8 mouse cellular contexts compared by ENCODE assay signal in the genomic region with DNA sequence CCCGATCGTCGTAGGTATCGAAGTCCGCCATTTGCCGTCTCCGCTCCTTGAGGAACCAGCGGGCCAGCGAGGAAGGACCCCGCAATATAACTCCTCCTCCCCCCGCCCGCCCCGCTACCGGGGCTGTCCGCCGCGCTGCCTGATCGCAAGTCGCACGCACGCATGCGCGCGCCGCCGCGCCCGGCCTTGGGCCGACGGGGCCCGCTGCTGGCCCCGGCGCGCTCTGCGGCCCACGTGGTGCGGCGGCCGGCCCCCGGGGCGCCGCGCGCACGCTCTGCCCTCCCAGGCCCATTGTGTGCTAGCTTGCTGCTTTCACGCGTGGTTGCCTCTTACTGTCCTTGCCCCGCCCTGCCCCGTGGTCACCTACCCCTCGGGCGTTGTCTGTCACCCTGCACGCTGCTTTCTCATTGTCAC. TPM values are rescaled to one million over a fixed set of nuclear protein-coding genes. Genes with fewer than 3 reads are reported as not detected.
A peak's percentile ranks its signal among the peaks of the same experiment; 100 is the strongest.
DNase-seq lines count a peak whose midpoint lies in the region; ATAC-seq and TF ChIP-seq lines count a peak whose summit lies in the region.

Gene Eif4h, minus strand, starts transcription at position 222 of the 414 bp plus-strand sequence.

- no peak for TF ChIP-seq CTCF in kidney, postnatal 0 days (IDR thresholded peaks at IDR 0.05; ENCODE audit: low read depth)

- ATAC-seq in erythroid progenitor cell, adult 5-6 weeks (replicated peaks; ENCODE audit: low FRiP score, poor library complexity, severe bottlenecking) = peak; percentile 90
- ATAC-seq in heart, embryonic 12.5 days (ENCODE audit: insufficient number of reproducible peaks, low FRiP score) = peak; percentile 92
- peak; percentile 96 for ATAC-seq in kidney, postnatal 0 days (replicated peaks; ENCODE audit: low FRiP score, low read depth)
- peak; percentile 90 for ATAC-seq in liver, embryonic 11.5 days (replicated peaks; ENCODE audit: low FRiP score)
- peak; percentile 94 for ATAC-seq in stomach, embryonic 14.5 days (ENCODE audit: insufficient number of reproducible peaks, insufficient read depth, low FRiP score, low read depth)

- DNase-seq in CD4-positive helper T cell, adult 2 months (ENCODE audit: low read depth, low spot score) = peak; percentile 97
- DNase-seq in brain, embryonic 18.5 days (ENCODE audit: low read depth, low spot score) = peak; percentile 90
- DNase-seq in kidney, postnatal 0 days (ENCODE audit: low spot score) = peak; percentile 96
- peak; percentile 96 for DNase-seq in liver, embryonic 11.5 days (ENCODE audit: low spot score)
- peak; percentile 98 for DNase-seq in naive thymus-derived CD4-positive, alpha-beta T cell, adult 2 months (ENCODE audit: low read depth)

- H3K4me1 ChIP-seq in heart, embryonic 12.5 days (replicated peaks) = peaks cover 10% of the 10 kb centered on the region
- peaks cover 4% of the 10 kb centered on the region; the same call in 1 of the 2 replicates for H3K4me1 ChIP-seq in kidney, postnatal 0 days (replicated peaks; ENCODE audit: insufficient read depth, low read length)
- peaks cover 12% of the 10 kb centered on the region for H3K4me1 ChIP-seq in liver, embryonic 11.5 days (replicated peaks; ENCODE audit: control insufficient read depth, insufficient read depth, low read length)
- peaks cover 7% of the 10 kb centered on the region; the same call in 1 of the 2 replicates for H3K4me1 ChIP-seq in stomach, embryonic 14.5 days (ENCODE audit: control insufficient read depth, insufficient read depth, low read length)

- H3K4me2 ChIP-seq in heart, embryonic 12.5 days = peak within 1 kb of the TSS; percentile 89
- H3K4me2 ChIP-seq in kidney, postnatal 0 days (ENCODE audit: low read length) = peak within 1 kb of the TSS; percentile 81
- H3K4me2 ChIP-seq in liver, embryonic 11.5 days = peak within 1 kb of the TSS; percentile 85
- H3K4me2 ChIP-seq in stomach, embryonic 14.5 days (replicated peaks; ENCODE audit: low read depth, low read length) = peak within 1 kb of the TSS; percentile 76

- H3K9ac ChIP-seq in heart, embryonic 12.5 days = peak within 1 kb of the TSS; percentile 96
- peak within 1 kb of the TSS; percentile 99 for H3K9ac ChIP-seq in kidney, postnatal 0 days (ENCODE audit: low read depth, low read length)
- H3K9ac ChIP-seq in liver, embryonic 11.5 days (ENCODE audit: low read depth, low read length) = peak within 1 kb of the TSS; percentile 99
- peak within 1 kb of the TSS; percentile 100 for H3K9ac ChIP-seq in stomach, embryonic 14.5 days (replicated peaks; ENCODE audit: low read depth, low read length)

- H3K4me3 ChIP-seq in heart, embryonic 12.5 days = peak within 1 kb of the TSS; percentile 93
- peak within 1 kb of the TSS; percentile 96 for H3K4me3 ChIP-seq in kidney, postnatal 0 days (replicated peaks; ENCODE audit: low read depth, low read length)
- peak within 1 kb of the TSS; percentile 93 for H3K4me3 ChIP-seq in liver, embryonic 11.5 days (ENCODE audit: low read depth, low read length)
- peak within 1 kb of the TSS; percentile 100 for H3K4me3 ChIP-seq in stomach, embryonic 14.5 days (ENCODE audit: low read depth, low read length)

- H3K9me3 ChIP-seq in heart, embryonic 12.5 days (replicated peaks) = no peaks in the 10 kb centered on the region
- H3K9me3 ChIP-seq in kidney, postnatal 0 days (replicated peaks; ENCODE audit: low read length) = no peaks in the 10 kb centered on the region
- no peaks in the 10 kb centered on the region for H3K9me3 ChIP-seq in liver, embryonic 11.5 days (ENCODE audit: control insufficient read depth, low read length)
- H3K9me3 ChIP-seq in stomach, embryonic 14.5 days (ENCODE audit: control insufficient read depth, low read depth, low read length) = no peaks in the 10 kb centered on the region

- H3K36me3 ChIP-seq in heart, embryonic 12.5 days = peaks cover 22% of the 10 kb centered on the region
- H3K36me3 ChIP-seq in kidney, postnatal 0 days (ENCODE audit: insufficient read depth, low read length) = peaks cover 11% of the 10 kb centered on the region
- H3K36me3 ChIP-seq in liver, embryonic 11.5 days (ENCODE audit: control insufficient read depth, insufficient read depth, low read length) = peaks cover 11% of the 10 kb centered on the region
- H3K36me3 ChIP-seq in stomach, embryonic 14.5 days (ENCODE audit: control insufficient read depth, insufficient read depth, low read length) = peaks cover 18% of the 10 kb centered on the region

- H3K27ac ChIP-seq in heart, embryonic 12.5 days (ENCODE audit: poor library complexity, severe bottlenecking) = peak within 1 kb of the TSS; percentile 95
- peak within 1 kb of the TSS; percentile 95 for H3K27ac ChIP-seq in kidney, postnatal 0 days
- peak within 1 kb of the TSS; percentile 88 for H3K27ac ChIP-seq in liver, embryonic 11.5 days (ENCODE audit: low read depth, low read length)
- H3K27ac ChIP-seq in stomach, embryonic 14.5 days (ENCODE audit: low read length) = peak within 1 kb of the TSS; percentile 95

- H3K27me3 ChIP-seq in heart, embryonic 12.5 days (replicated peaks) = no peaks in the 10 kb centered on the region
- no peaks in the 10 kb centered on the region for H3K27me3 ChIP-seq in kidney, postnatal 0 days (ENCODE audit: insufficient read depth, low read length)
- H3K27me3 ChIP-seq in liver, embryonic 11.5 days (replicated peaks; ENCODE audit: control insufficient read depth, insufficient read depth, low read length) = no peaks in the 10 kb centered on the region
- H3K27me3 ChIP-seq in stomach, embryonic 14.5 days (ENCODE audit: control insufficient read depth, insufficient read depth, low read length) = no peaks in the 10 kb centered on the region

- 1% methylated on average over 52 of the region's 52 CpGs for WGBS in heart, embryonic 12.5 days
- WGBS in kidney, postnatal 0 days = under 1% methylated on average over 49 of the region's 52 CpGs
- WGBS in liver, embryonic 11.5 days = under 1% methylated on average over 50 of the region's 52 CpGs
- WGBS in stomach, embryonic 14.5 days = under 1% methylated on average over 50 of the region's 52 CpGs

RNA-seq across cellular contexts. Expression of gene Eif4h, which starts in this region (rescaled TPM):
- 105 and 157 TPM in 2 replicates for total RNA-seq in erythroid progenitor cell, adult 5-6 weeks (2015; ENCODE audit: low replicate concordance)
- 150 and 178 TPM in 2 replicates for total RNA-seq in erythroid progenitor cell, adult 5-6 weeks (2017; ENCODE audit: low replicate concordance)
- 341 and 342 TPM in 2 replicates for polyA plus RNA-seq in heart, embryonic 12.5 days (2016; fragmentation: Nextera tagmentation; extraction: Ambion mirVana)
- polyA plus RNA-seq in kidney, postnatal 0 days (2015; fragmentation: Nextera tagmentation; extraction: Ambion mirVana) = 327 and 365 TPM in 2 replicates
- polyA plus RNA-seq in liver, embryonic 11.5 days (2014; fragmentation: Nextera tagmentation; extraction: Ambion mirVana) = 401 and 428 TPM in 2 replicates
- polyA plus RNA-seq in stomach, embryonic 14.5 days (2014; fragmentation: Nextera tagmentation; extraction: Ambion mirVana) = 442 and 457 TPM in 2 replicates

Comparison
In these comparisons a context has a peak if more than half of its experiments do, and no peak if none do; other contexts are left out.
1. Peak in every context shown above with its lines: DNase-seq, ATAC-seq, H3K4me3 ChIP-seq and H3K27ac ChIP-seq.